Mouse (Mus musculus): Measurements from ENCODE around the gene Gcnt2.

- TF ChIP-seq EP300 (IDR thresholded peaks at IDR 0.05; ENCODE audit: low read depth) (0 out of 2 replicates have a peak, but pooled peaks have one; percentile 36), CTCF (IDR thresholded peaks at IDR 0.05; ENCODE audit: low read depth) (no peak)
These were observed 119.1 kb downstream of the Gcnt2 start for GRCm38 (mm10) chr13:40978652-40979051.

Measured in liver, postnatal 0 days (tissue).